Mouse (Mus musculus): Measurements from ENCODE around the gene Dennd1a. TPM values are rescaled to one million over a fixed set of nuclear protein-coding genes. Genes with fewer than 3 reads are reported as not detected.

Dennd1a gene
- total RNA-seq, 2 experiments from 2014 or later = 22.3 to 30.3 TPM

GRCm38 (mm10) chr2:37908721-37909506 lies 378.3 kb downstream of the Dennd1a start:
- no peak for ATAC-seq (replicated peaks; ENCODE audit: poor library complexity)

GRCm38 (mm10) chr2:37908296-37908695 lies 378.9 kb downstream of the Dennd1a start:
- ATAC-seq (replicated peaks; ENCODE audit: poor library complexity) = no peak

DNA sequence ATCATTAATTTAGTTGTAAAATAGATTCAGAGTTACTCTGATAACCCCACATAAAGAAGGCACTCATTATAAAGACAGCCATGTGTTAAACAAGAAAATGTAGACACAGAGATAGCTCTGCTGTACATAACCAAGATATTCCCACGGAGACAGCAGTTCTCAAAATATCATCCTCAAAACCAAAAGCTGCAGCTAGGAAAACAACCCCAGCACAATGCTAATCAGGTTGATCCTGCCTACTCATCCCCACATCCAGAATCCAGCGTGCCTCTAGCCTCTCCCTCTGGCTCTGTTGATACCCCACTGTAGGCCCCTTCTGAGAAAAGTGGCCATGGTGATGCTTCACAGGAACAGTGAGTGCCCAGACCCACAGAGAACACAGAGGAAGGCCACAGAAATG lies 380.9 kb downstream of the Dennd1a start:
- no peak for ATAC-seq (replicated peaks; ENCODE audit: poor library complexity)

- ATAC-seq (replicated peaks; ENCODE audit: poor library complexity) = no peak
Observed at GRCm38 (mm10) chr2:37903286-37903685, 383.9 kb downstream of the Dennd1a start.

DNA sequence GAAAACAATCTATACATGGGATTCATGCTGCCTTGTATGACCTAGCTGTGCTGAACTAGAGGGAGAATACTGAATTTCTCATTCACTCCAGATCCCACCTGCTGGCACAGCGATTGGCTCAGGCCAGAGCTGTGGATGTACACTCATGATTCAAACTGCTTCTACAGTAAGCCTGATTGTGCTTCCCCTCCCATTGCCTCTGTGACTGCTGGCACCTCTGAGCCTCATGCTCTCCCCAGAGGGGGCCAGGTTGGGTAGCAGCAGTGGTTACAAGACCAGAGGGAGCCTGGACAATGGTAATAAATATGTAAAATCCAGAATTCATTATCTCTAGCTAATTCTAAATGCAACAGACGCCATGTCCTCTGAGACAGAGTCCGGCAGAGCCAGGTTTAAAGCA lies 404.0 kb downstream of the Dennd1a start:
- no peak for ATAC-seq (replicated peaks; ENCODE audit: poor library complexity)

DNA sequence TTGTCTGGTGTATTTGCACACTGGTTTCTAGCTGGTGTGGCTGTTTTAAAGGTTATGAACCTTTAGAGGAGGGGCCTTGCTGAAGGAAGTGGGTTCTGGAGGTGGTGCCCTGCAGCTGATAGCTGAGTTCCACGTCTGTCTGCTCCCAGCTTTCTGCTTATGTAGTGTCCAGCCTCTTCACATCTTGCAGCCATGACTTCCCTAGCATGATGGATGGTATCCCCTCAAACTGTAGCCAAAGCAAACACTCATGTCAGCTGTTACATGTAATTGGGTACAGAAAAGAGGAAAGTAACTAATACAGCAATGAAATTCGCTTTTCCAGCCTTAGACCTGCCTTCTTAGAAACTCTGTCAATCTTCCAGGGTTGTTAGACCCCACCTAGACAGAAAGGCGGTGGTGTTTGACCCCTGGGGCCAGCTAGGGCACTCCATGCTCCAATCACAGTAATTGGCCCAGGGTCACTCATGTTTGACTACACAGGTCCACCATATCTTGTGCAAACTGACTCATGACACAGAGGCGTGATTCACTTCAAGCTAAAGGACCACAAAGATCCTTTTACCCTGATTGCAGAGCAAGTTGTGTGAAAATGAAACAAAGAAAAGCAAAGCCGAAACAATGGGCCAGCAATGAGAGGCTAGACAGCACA lies 405.8 kb downstream of the Dennd1a start:
- ATAC-seq (replicated peaks; ENCODE audit: poor library complexity) = no peak

GRCm38 (mm10) chr2:37879697-37880096 lies 407.5 kb downstream of the Dennd1a start:
- ATAC-seq (replicated peaks; ENCODE audit: poor library complexity) = no peak

- no peak for ATAC-seq (replicated peaks; ENCODE audit: poor library complexity)
Observed at GRCm38 (mm10) chr2:37872791-37873190, 414.4 kb downstream of the Dennd1a start.

DNA sequence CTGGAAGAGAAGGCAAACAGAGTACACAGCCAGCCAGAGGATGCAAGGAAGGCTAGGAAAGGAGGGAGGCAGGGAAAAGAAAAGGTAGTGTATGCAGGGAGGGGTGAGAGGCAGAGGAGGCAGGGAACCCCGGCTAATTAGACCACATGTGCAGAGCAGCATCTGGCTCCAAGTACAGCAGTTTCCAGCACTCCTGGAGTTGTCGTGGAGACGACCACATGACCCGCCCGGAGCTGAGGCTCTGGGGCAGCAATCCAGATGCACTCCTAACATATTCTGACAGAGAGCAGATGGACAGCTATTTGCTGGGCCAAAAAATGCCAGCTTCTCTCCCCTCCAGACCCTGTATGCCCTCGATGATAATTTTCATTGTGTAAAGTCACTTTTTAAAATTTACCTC lies 417.6 kb downstream of the Dennd1a start:
- ATAC-seq (replicated peaks; ENCODE audit: poor library complexity) = no peak

DNA sequence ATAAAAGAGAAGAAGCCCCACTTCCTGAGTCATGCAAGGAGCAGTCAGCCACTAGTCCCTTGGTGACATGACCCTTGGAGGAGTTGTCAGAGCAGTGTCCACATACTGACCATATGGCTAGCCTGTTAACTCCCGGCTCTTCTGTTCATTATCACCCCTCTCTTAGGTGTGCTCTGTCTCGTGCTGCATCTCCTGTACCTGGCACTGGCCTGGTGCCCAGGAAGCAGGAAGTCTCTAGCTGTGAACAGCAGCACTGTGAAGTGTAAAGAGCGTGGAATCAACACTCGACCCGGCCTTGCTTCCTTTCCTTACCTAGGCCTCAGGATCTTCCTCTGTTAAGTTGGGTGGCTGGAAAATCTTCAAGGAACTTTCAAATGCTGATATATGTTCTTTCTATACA lies 419.8 kb downstream of the Dennd1a start:
- no peak for ATAC-seq (replicated peaks; ENCODE audit: poor library complexity)

- no peak for ATAC-seq (replicated peaks; ENCODE audit: poor library complexity)
Observed at GRCm38 (mm10) chr2:37857472-37857871, 429.7 kb downstream of the Dennd1a start.

DNA sequence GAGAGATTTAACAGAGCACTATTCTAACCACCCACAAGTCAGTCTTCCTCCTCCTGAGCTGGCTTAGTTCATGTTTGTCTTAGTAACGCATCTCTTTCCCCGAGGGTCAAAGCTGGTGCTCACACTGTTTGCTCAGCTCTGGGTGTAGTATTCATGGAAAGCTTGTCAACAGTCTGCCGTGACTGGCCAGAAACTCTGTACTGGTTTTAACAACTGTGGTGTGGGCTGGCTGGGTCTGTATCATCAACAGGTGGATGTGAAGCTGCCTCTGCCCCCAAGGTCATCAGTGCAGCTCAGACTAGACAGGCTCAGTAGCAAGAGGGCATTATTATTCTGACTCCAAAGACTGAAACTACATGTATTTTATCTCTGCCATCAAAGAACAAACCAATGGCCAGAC lies 430.2 kb downstream of the Dennd1a start:
- ATAC-seq (replicated peaks; ENCODE audit: poor library complexity) = no peak

GRCm38 (mm10) chr2:37855226-37855625 lies 432.0 kb downstream of the Dennd1a start:
- ATAC-seq (replicated peaks; ENCODE audit: poor library complexity) = no peak

DNA sequence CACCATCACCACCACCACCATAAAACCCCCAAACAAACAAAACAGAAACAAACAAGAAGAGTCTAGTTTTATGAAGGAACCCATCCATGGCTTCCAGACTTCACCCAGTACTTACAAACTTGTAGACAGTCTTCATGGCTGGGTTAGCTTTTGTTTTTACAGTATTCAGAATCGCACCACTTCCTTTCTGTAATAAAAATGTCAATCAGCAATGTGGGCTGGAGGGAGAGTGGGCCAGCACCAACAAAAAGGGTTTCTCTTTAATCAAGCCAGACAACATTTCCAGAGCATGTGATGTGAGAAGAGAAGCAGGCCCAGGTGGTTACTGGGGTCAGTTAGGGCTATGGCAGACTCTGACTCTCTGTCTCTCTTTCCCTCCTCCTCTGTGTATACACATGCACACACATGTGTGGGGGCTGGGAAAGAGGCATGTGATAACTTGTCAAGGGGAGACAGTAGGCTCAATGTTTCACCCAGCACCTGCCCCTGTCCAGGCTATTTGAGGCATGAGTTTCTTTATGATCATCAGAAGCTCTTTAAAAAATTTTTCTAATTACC lies 433.2 kb downstream of the Dennd1a start:
- no peak for ATAC-seq (replicated peaks; ENCODE audit: poor library complexity)

DNA sequence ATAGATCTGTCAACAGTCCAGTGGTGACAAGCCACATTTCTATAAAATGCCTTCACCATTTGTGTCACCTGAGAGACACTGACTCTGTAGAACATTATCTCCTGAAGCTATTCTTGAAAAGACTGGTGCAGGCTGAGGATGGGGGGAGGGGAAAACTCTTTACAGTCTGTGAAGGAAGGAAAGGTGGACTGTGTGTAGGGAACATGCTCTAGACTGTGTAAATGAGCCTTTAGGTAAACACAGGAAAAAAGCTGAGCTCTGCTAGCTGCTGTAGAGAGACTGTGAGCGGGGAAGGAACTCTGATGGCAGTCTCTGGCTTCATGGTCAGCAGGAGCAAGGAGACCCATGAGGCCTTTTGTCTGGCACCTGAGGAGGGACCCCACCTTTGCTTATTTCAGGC lies 436.6 kb downstream of the Dennd1a start:
- no peak for ATAC-seq (replicated peaks; ENCODE audit: poor library complexity)

DNA sequence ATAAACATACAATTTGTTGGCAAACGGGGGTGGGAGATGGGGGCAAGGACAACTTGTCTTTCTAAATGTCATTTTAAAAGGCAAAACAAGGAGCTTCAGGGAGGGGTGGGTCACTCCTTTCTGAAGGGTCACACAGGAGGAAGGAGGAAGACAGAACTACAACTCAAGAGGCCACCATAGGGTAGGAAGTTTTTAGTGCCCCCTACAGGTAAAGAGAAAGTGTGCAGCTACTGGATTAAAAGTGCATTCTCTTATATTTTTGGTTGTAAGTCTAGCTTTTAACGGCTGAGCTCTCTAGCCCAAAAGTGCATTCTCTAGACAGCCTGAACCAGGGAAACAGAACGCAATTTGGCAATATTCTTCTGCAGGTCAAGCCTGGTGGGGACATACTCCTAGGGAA lies 437.8 kb downstream of the Dennd1a start:
- ATAC-seq (replicated peaks; ENCODE audit: poor library complexity) = peak; percentile 60

DNA sequence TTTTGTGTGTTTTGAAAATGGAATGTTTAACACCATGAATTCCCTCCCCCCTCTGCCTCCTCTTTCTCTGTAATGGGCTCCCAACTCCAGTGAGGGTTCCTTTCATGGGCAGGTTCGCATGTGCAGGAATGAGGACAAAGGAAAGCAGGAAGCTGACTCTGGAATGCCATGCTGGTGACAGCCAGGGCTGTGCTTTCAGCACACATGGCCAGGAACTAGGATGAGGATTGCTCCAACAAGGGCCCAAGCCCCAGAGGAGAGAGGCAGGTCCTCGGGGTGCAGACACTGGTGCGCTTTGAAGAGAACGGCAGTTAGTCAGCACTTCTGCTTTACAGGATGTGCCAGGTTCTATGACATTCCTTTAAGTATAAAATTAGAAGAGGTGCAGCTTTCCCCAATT lies 444.5 kb downstream of the Dennd1a start:
- ATAC-seq (replicated peaks; ENCODE audit: poor library complexity) = peak; percentile 42; the same call in 1 of the 2 replicates

DNA sequence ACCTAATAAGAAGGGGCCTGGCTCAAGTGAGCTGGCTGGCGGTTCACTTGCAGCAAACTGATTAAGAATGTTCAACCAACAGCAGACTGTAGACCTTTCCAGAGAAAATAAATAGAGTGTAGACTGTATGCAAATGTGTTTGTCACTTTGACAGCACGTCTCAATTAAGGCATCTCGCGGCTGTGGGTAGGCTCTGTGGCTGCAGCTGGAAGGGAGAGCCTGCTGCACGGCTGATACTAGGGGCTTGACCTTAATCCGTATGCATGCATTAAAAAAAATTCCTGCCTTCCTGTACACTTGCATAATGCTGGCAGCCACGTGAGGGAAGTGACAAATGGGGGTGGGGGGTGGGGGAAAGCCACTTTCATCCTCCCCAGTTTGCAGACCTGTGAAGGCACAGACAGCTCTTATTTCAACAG lies 445.0 kb downstream of the Dennd1a start:
- peak; percentile 79 for ATAC-seq (replicated peaks; ENCODE audit: poor library complexity)

GRCm38 (mm10) chr2:37839922-37840321 lies 447.3 kb downstream of the Dennd1a start:
- no peak for ATAC-seq (replicated peaks; ENCODE audit: poor library complexity)

GRCm38 (mm10) chr2:37838202-37838984 lies 448.8 kb downstream of the Dennd1a start:
- ATAC-seq (replicated peaks; ENCODE audit: poor library complexity) = no peak

DNA sequence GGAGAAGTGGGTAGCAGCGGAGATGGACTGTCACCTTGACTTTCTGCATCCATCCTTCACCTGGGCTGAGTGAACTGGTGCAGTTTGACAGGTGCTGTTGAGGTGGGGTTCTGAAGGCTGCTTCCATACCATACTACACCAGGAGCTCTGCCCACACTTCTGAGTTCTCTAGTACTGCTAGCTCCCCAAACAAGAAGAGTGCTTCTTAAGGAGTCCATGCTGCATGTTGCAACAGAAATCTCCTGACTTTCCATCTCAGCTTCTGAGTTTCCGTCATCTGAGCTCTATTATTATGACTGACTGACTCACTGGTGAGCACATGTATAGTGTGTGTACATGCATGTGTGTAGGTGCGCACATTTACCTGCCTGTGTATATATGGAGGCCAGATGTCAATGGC lies 449.6 kb downstream of the Dennd1a start:
- no peak for ATAC-seq (replicated peaks; ENCODE audit: poor library complexity)
